Mouse (Mus musculus) neural tube, embryonic 10.5 days (tissue): ENCODE data around the gene Dzip1l.
A peak's percentile ranks its signal among the peaks of the same experiment; 100 is the strongest.
"Not testable (repeated sequence)": the region's sequence is repeated elsewhere in the genome, so short reads cannot be mapped to it uniquely, and the experiment has no call there.

Experiments used
- DNase-seq: peaks from one replicate; pipeline ENCODE4 v3.0.0-alpha.2; 2017; ENCODE audit warnings: low spot score; ENCODE audit errors: extremely low spot score

Gene Dzip1l

GRCm38 (mm10) chr9:99629281-99630011, at the start of gene Dzip1l:
TSS of gene Dzip1l (plus strand) at chr9:99629496.
- DNase-seq: peak; percentile 85

GRCm38 (mm10) chr9:99580655-99581054, 48.6 kb upstream of the Dzip1l start:
- peak; percentile 36 for DNase-seq

GRCm38 (mm10) chr9:99587505-99588202, 41.6 kb upstream of the Dzip1l start:
- peak; percentile 71 for DNase-seq

GRCm38 (mm10) chr9:99591144-99591543, 38.2 kb upstream of the Dzip1l start:
- no peak for DNase-seq

GRCm38 (mm10) chr9:99599127-99599526, 30.2 kb upstream of the Dzip1l start:
- DNase-seq: not testable (repeated sequence)

- no peak for DNase-seq
Measured at GRCm38 (mm10) chr9:99603566-99603965, 25.7 kb upstream of the Dzip1l start.

- no peak for DNase-seq
Measured at GRCm38 (mm10) chr9:99612202-99612601, 17.1 kb upstream of the Dzip1l start, which contains the start of gene A4gnt. TSS of gene A4gnt (plus strand) at chr9:99612502.

- no peak for DNase-seq
Measured at GRCm38 (mm10) chr9:99619688-99620087, 9.6 kb upstream of the Dzip1l start.

GRCm38 (mm10) chr9:99620196-99620595, 9.1 kb upstream of the Dzip1l start:
- no peak for DNase-seq

- DNase-seq: no peak
Measured at GRCm38 (mm10) chr9:99622034-99622433, 7.3 kb upstream of the Dzip1l start.

GRCm38 (mm10) chr9:99622966-99623365, 6.3 kb upstream of the Dzip1l start:
- no peak for DNase-seq

GRCm38 (mm10) chr9:99624117-99624516, 5.2 kb upstream of the Dzip1l start:
- no peak for DNase-seq

- no peak for DNase-seq
Measured at GRCm38 (mm10) chr9:99628581-99628980, 715 bp upstream of the Dzip1l start.

GRCm38 (mm10) chr9:99630071-99630470, 775 bp downstream of the Dzip1l start:
- DNase-seq: no peak

GRCm38 (mm10) chr9:99630528-99631125, 1.3 kb downstream of the Dzip1l start:
- DNase-seq: peak; percentile 18

GRCm38 (mm10) chr9:99631781-99632180, 2.5 kb downstream of the Dzip1l start:
- no peak for DNase-seq

GRCm38 (mm10) chr9:99632264-99632663, 3.0 kb downstream of the Dzip1l start:
- DNase-seq: no peak

GRCm38 (mm10) chr9:99636776-99637175, 7.5 kb downstream of the Dzip1l start:
- no peak for DNase-seq

GRCm38 (mm10) chr9:99637227-99637626, 7.9 kb downstream of the Dzip1l start:
- no peak for DNase-seq

GRCm38 (mm10) chr9:99637736-99638135, 8.4 kb downstream of the Dzip1l start:
- no peak for DNase-seq

- no peak for DNase-seq
Measured at GRCm38 (mm10) chr9:99639957-99640356, 10.7 kb downstream of the Dzip1l start.

GRCm38 (mm10) chr9:99645416-99645815, 16.1 kb downstream of the Dzip1l start:
- DNase-seq: no peak
